Mouse (Mus musculus): ENCODE results near the gene Vmn2r13. TPM values are rescaled to one million over a fixed set of nuclear protein-coding genes. Genes with fewer than 3 reads are reported as not detected.

The Vmn2r13 gene
- polyA plus RNA-seq, 1 experiment from 2014 or later = not detected

Other genes with a start within 250 kb of the Vmn2r13 start
- not detected in 2 replicates for gene Vmn2r10, start 185.7 kb downstream of the Vmn2r13 start, polyA plus RNA-seq (2014; fragmentation: Nextera tagmentation; extraction: Ambion mirVana)
- not detected in 2 replicates for gene Vmn2r11, start 132.6 kb downstream of the Vmn2r13 start, polyA plus RNA-seq (2014; fragmentation: Nextera tagmentation; extraction: Ambion mirVana)
- not detected in 2 replicates for gene Vmn2r12, start 94.2 kb downstream of the Vmn2r13 start, polyA plus RNA-seq (2014; fragmentation: Nextera tagmentation; extraction: Ambion mirVana)
- not detected in 2 replicates for gene Vmn2r14, start 32.5 kb upstream of the Vmn2r13 start, polyA plus RNA-seq (2014; fragmentation: Nextera tagmentation; extraction: Ambion mirVana)
- not detected in 2 replicates for gene Vmn2r15, start 105.4 kb upstream of the Vmn2r13 start, polyA plus RNA-seq (2014; fragmentation: Nextera tagmentation; extraction: Ambion mirVana)
- not detected in 2 replicates for gene Vmn2r16, start 138.0 kb upstream of the Vmn2r13 start, polyA plus RNA-seq (2014; fragmentation: Nextera tagmentation; extraction: Ambion mirVana)
- gene Vmn2r17, start 227.5 kb upstream of the Vmn2r13 start, polyA plus RNA-seq (2014; fragmentation: Nextera tagmentation; extraction: Ambion mirVana) = not detected in 2 replicates